Mouse (Mus musculus): ENCODE measurements around the gene Rtel1. TPM values are rescaled to one million over a fixed set of nuclear protein-coding genes. Genes with fewer than 3 reads are reported as not detected.

The Rtel1 gene
- total and polyA plus RNA-seq, 2 experiments from 2014 or later, result 20.6 to 64.4 TPM

DNA sequence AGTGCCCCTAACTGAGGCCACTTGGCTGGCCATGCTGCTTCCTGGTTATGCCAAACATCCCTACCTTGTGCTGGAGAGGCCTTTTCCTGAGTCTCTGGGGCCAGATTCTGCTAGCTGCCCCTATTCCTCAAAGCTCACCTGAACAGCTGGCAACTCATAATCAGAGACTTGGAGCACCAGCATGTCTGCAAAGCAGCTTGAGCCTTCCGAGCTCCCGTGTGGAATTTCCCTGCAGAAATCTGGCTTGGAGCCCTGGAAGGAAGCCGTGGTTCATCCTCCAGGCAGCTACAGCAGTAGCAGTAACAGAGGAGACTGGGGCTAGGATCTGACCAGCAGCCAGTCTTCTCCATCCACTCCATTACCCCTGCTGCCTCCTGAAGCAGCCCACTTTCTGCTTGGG, 66.3 kb downstream of the Rtel1 start:
- Histone ChIP-seq H3K4me2 (ENCODE audit: low read depth) (no peak overlapping the region), H3K4me3 (ENCODE audit: low read depth, low read length) (no peak overlapping the region), H3K27me3 (ENCODE audit: insufficient read depth, low read length) (no peaks in the 10 kb centered on the region), H3K36me3 (ENCODE audit: insufficient read depth) (peaks cover 40% of the 10 kb centered on the region), H3K9me3 (ENCODE audit: low read length) (no peaks in the 10 kb centered on the region), H3K4me1 (ENCODE audit: insufficient read depth) (no peaks in the 10 kb centered on the region), H3K9ac (no peak overlapping the region), H3K27ac (ENCODE audit: low read depth, low read length) (no peak overlapping the region)
- ATAC-seq (no peak), DNase-seq (no peak)
- WGBS, result 67% methylated on average over 3 of the region's 3 CpGs
- TF ChIP-seq CTCF (IDR thresholded peaks at IDR 0.05; ENCODE audit: low read depth), result no peak

DNA sequence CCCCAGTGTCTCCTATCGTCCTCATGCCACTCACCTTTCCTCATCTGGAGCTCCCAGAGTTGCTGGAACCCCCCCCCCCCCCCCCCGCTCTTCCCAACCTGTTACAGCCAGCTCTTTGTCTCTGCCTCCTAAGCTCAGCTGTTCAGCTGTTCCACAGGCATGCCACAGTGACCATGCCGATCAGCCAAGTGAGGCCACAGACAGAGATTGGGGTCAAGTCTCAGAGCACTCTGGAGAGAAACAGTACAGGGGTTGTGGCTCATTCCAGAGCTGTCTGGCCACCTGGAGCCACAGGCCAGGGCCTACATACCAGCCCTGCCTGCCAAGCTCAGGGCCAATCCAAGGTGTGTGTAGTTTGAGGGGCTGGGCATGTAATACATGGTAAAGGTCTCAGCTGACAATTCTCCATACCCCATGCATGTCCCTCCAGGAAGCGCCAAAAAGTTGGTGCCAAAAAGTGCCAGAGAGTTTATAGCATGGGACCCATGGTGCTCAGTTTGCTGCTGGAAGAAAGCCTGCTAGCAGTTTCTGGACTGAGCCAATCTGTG, 67.2 kb downstream of the Rtel1 start:
- Histone ChIP-seq H3K27me3 (ENCODE audit: insufficient read depth, low read length) (no peaks in the 10 kb centered on the region), H3K4me2 (ENCODE audit: low read depth) (no peak overlapping the region), H3K36me3 (ENCODE audit: insufficient read depth) (peaks cover 40% of the 10 kb centered on the region), H3K4me3 (ENCODE audit: low read depth, low read length) (no peak overlapping the region), H3K4me1 (ENCODE audit: insufficient read depth) (no peaks in the 10 kb centered on the region), H3K27ac (ENCODE audit: low read depth, low read length) (no peak overlapping the region), H3K9ac (no peak overlapping the region), H3K9me3 (ENCODE audit: low read length) (no peaks in the 10 kb centered on the region)
- ATAC-seq (no peak), DNase-seq (no peak)
- no peak for TF ChIP-seq CTCF (IDR thresholded peaks at IDR 0.05; ENCODE audit: low read depth)
- WGBS, result 81% methylated on average over 4 of the region's 4 CpGs

DNA sequence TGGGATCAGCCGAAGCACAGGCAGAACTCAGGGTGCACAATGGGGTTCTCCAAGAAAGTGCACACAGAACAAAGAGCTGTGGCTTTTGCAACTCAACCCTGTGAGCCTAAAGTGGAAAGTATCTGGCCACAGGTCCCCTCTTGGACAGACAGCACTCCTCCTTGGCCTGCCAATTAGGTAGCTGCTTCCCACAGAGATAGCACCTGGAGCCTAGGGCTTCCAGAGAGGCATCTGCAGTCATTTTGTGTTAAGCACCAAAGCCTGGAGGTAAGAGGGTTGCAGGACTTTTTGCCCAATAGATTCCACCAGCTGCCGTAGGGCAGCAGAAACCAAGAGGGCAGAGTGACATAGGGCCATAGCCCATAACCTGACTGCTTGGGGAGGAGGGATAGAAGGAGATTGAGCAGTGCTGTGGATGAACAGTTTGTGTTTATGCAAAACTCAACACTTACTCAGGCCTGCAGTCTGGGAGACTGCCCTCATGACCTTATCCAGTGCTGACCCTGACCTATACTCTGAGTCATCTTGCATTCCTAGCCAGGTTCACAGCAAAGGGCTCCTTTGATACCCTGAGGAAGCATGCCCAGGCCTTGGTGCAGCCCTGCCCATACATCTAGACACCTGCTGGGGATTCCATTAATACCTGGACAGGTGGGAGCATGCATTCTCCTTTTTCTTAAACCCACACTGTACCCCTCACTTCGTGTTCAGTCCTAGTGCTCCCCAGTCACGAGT, 70.8 kb downstream of the Rtel1 start:
- Histone ChIP-seq H3K36me3 (ENCODE audit: insufficient read depth) (0 out of 2 replicates have a peak, but pooled peaks cover 19% of the 10 kb centered on the region), H3K9ac (no peak overlapping the region), H3K4me3 (ENCODE audit: low read depth, low read length) (no peak overlapping the region), H3K4me1 (ENCODE audit: insufficient read depth) (no peaks in the 10 kb centered on the region), H3K27me3 (ENCODE audit: insufficient read depth, low read length) (no peaks in the 10 kb centered on the region), H3K9me3 (ENCODE audit: low read length) (no peaks in the 10 kb centered on the region), H3K27ac (ENCODE audit: low read depth, low read length) (no peak overlapping the region), H3K4me2 (ENCODE audit: low read depth) (no peak overlapping the region)
- no peak for TF ChIP-seq CTCF (IDR thresholded peaks at IDR 0.05; ENCODE audit: low read depth)
- DNase-seq (no peak), ATAC-seq (no peak)
- WGBS, result 76% methylated on average over 4 of the region's 4 CpGs

DNA sequence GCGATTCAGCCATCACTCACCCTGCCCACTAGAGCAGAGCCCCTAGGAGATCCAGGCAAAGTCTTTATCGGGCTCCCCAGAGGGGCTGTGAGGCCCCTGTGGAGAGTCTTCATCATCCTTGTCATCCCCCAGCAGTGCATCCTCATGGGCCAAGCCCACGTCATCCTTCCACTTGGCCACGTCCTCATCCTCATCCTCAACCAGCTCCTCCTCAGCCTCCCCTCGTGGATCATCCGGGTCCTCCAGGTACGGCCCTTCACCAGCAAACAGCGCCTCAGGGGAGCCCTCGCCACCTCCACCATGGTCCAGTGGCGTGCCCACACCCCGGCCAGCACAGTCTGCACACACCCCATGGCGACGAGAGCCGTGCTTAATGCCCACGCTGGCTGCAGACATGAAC, 71.5 kb downstream of the Rtel1 start:
- no peak for DNase-seq
- Histone ChIP-seq H3K4me3 (ENCODE audit: low read depth, low read length) (no peak overlapping the region), H3K4me2 (ENCODE audit: low read depth) (no peak overlapping the region), H3K36me3 (ENCODE audit: insufficient read depth) (0 out of 2 replicates have a peak, but pooled peaks cover 19% of the 10 kb centered on the region), H3K4me1 (ENCODE audit: insufficient read depth) (no peaks in the 10 kb centered on the region), H3K9ac (no peak overlapping the region), H3K27me3 (ENCODE audit: insufficient read depth, low read length) (no peaks in the 10 kb centered on the region), H3K27ac (ENCODE audit: low read depth, low read length) (no peak overlapping the region), H3K9me3 (ENCODE audit: low read length) (no peaks in the 10 kb centered on the region)
- no peak for TF ChIP-seq CTCF (IDR thresholded peaks at IDR 0.05; ENCODE audit: low read depth)
- no peak for ATAC-seq
- 88% methylated on average over 15 of the region's 15 CpGs for WGBS

DNA sequence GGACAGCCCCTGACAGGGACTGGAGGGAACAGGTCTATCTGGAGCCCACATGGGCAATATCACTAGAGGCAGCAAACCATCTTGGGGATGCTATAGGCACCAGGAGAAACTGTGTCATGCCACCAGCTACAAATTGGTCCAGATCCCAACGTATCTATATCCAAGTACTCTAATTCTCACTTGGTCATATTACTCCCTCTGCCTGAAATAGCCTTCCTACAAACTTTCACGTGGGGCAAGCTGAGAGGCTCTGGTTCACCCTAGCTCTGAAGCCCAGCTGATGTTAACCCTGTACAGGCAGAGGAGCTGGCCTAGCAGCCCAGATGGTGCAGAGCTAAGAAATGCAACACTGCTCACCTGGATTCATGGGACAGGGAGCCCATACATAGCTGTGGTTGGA, 72.0 kb downstream of the Rtel1 start:
- Histone ChIP-seq H3K4me3 (ENCODE audit: low read depth, low read length) (no peak overlapping the region), H3K4me2 (ENCODE audit: low read depth) (no peak overlapping the region), H3K27me3 (ENCODE audit: insufficient read depth, low read length) (no peaks in the 10 kb centered on the region), H3K36me3 (ENCODE audit: insufficient read depth) (0 out of 2 replicates have a peak, but pooled peaks cover 19% of the 10 kb centered on the region), H3K27ac (ENCODE audit: low read depth, low read length) (no peak overlapping the region), H3K9ac (no peak overlapping the region), H3K4me1 (ENCODE audit: insufficient read depth) (no peaks in the 10 kb centered on the region), H3K9me3 (ENCODE audit: low read length) (no peaks in the 10 kb centered on the region)
- WGBS, result 76% methylated on average over 2 of the region's 2 CpGs
- no peak for DNase-seq
- no peak for TF ChIP-seq CTCF (IDR thresholded peaks at IDR 0.05; ENCODE audit: low read depth)
- no peak for ATAC-seq

DNA sequence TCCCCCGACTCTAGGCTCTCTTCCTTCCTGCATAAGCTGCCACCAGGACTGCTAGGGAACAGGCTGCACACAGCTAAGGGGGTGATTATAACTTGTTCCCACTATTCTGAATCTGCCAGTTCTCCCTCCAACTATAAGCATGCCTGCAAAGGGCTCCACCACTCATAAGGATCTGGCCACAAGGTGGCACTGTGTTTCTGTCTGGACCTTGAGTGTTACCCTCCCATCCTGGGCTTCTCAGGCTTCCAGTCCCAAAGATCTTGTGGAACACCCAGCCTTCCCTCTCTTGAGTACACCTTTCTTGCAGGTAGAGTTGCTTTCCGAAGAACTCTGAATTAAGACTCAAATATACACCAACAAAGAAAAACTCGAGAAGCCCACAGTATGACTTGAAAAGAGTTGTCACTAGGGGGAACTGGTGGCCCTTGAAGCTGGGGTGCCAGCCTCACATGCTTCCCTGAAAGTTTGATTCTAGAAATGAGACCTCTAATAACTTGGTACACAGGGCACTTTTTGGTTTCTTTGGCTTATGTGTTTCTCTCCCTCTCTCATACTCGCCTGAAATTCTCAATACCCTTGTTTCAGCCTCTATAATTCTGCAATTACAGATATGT, 73.2 kb downstream of the Rtel1 start:
- H3K4me2 ChIP-seq (ENCODE audit: low read depth), result no peak overlapping the region
- 31% methylated on average over 4 of the region's 4 CpGs for WGBS
- ATAC-seq (peak; percentile 93), DNase-seq (peak; percentile 91)
- no peak overlapping the region for H3K27ac ChIP-seq (ENCODE audit: low read depth, low read length)
- 0 out of 2 replicates have a peak, but pooled peaks cover 13% of the 10 kb centered on the region for H3K36me3 ChIP-seq (ENCODE audit: insufficient read depth)
- H3K4me1 ChIP-seq (ENCODE audit: insufficient read depth), result no peaks in the 10 kb centered on the region
- peak; percentile 93 for TF ChIP-seq CTCF (IDR thresholded peaks at IDR 0.05; ENCODE audit: low read depth)
- H3K9ac ChIP-seq, result no peak overlapping the region
- H3K9me3 ChIP-seq (ENCODE audit: low read length), result no peaks in the 10 kb centered on the region
- no peaks in the 10 kb centered on the region for H3K27me3 ChIP-seq (ENCODE audit: insufficient read depth, low read length)
- H3K4me3 ChIP-seq (ENCODE audit: low read depth, low read length), result no peak overlapping the region

DNA sequence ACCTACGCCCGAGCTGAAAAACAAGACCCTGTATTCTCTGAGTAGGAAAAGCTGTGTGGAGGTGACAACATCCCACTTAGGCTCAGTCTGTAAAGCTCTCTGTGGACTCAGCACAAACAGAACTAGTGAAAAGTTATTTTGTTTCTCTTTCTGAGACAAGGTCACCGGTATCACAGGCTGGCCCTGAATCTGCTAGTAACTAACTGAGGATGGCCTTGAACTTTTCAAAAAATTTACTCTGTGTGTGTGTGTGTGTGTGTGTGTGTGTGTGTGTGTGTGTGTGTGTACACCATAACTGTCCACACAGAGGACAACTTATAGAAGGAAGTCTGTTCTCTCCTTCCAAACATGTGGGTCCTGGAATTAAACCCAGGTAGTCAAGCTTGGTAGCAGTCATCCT, 74.5 kb downstream of the Rtel1 start:
- no peaks in the 10 kb centered on the region for H3K9me3 ChIP-seq (ENCODE audit: low read length)
- 0 out of 2 replicates have a peak, but pooled peaks cover 13% of the 10 kb centered on the region for H3K36me3 ChIP-seq (ENCODE audit: insufficient read depth)
- TF ChIP-seq CTCF (IDR thresholded peaks at IDR 0.05; ENCODE audit: low read depth), result no peak
- no peaks in the 10 kb centered on the region for H3K27me3 ChIP-seq (ENCODE audit: insufficient read depth, low read length)
- H3K27ac ChIP-seq (ENCODE audit: low read depth, low read length), result no peak overlapping the region
- H3K4me1 ChIP-seq (ENCODE audit: insufficient read depth), result no peaks in the 10 kb centered on the region
- WGBS, result 95% methylated on average over 3 of the region's 3 CpGs
- no peak overlapping the region for H3K4me2 ChIP-seq (ENCODE audit: low read depth)
- H3K9ac ChIP-seq, result no peak overlapping the region
- H3K4me3 ChIP-seq (ENCODE audit: low read depth, low read length), result no peak overlapping the region
- no peak for DNase-seq
- no peak for ATAC-seq
